Mouse (Mus musculus) kidney, postnatal 0 days (tissue): ENCODE results near the gene Stat5b. TPM values are rescaled to one million over a fixed set of nuclear protein-coding genes. Genes with fewer than 3 reads are reported as not detected.

Source experiments
- ATAC-seq: fragments of 200-750 bp; cut with Nextera tagmentation; replicated peaks from 2 replicates; pipeline ENCODE4 v1.8.0; 2017; ENCODE audit warnings: low read depth, moderate number of reproducible peaks, moderate TSS enrichment, moderate library complexity; ENCODE audit not compliant: low FRiP score
- DNase-seq: peaks from one replicate; pipeline ENCODE4 v3.0.0-alpha.2; 2016; ENCODE audit warnings: low spot score
- H3K27ac ChIP-seq: fragments of 300-500 bp; sonication (generic); 2 replicates; pipeline ENCODE4 v1.5.1; 2014; ENCODE audit warnings: mild to moderate bottlenecking
- H3K27me3 ChIP-seq: fragments of 300-500 bp; sonication (generic); 2 replicates; pipeline ENCODE4 v1.6.1; 2014; ENCODE audit warnings: low read length, mixed read lengths; ENCODE audit not compliant: insufficient read depth
- H3K36me3 ChIP-seq: fragments of 300-500 bp; sonication (generic); 2 replicates; pipeline ENCODE4 v1.6.1; 2014; ENCODE audit warnings: low read length, mixed read lengths; ENCODE audit not compliant: insufficient read depth
- H3K4me1 ChIP-seq: fragments of 300-500 bp; sonication (generic); replicated peaks from 2 replicates; pipeline ENCODE4 v1.6.1; 2014; ENCODE audit warnings: antibody characterized with exemption, low read length, mixed read lengths; ENCODE audit not compliant: insufficient read depth
- H3K4me2 ChIP-seq: fragments of 300-500 bp; sonication (generic); 2 replicates; pipeline ENCODE4 v1.6.1; 2014; ENCODE audit warnings: mild to moderate bottlenecking, low read length, moderate library complexity, mixed read lengths
- H3K4me3 ChIP-seq: fragments of 300-500 bp; sonication (generic); replicated peaks from 2 replicates; pipeline ENCODE4 v1.5.1; 2014; ENCODE audit warnings: low read depth, low read length
- H3K9ac ChIP-seq: fragments of 300-500 bp; sonication (generic); 2 replicates; pipeline ENCODE4 v1.6.1; 2014; ENCODE audit warnings: low read depth, low read length
- H3K9me3 ChIP-seq: fragments of 300-500 bp; sonication (generic); replicated peaks from 2 replicates; pipeline ENCODE4 v1.6.1; 2016; ENCODE audit warnings: low read length, inconsistent platforms, mixed read lengths
- CTCF ChIP-seq: IDR thresholded peaks from 2 replicates; pipeline ENCODE4 v1.5.1; 2016; ENCODE audit warnings: antibody characterized with exemption, low read depth, mild to moderate bottlenecking, moderate library complexity
- WGBS: fragments of 180-500 bp; shearing (Covaris S2); extraction: QIAGEN DNeasy Blood & Tissue Kit; methylation state at CpG from one replicate; pipeline ENCODE4 v1.1.7; 2014; 5-methylcytosine and 5-hydroxymethylcytosine counted together
- polyA plus RNA-seq: library from polyadenylated mRNA; unstranded; fragments of >200 nt; fragmentation: Nextera tagmentation; extraction: Ambion mirVana; gene quantifications from 2 replicates; pipeline ENCODE4 v1.2.1, GENCODE M21; 2015

Stat5b gene
- polyA plus RNA-seq, 1 experiment from 2014 or later: 14.4 TPM

- Histone ChIP-seq H3K9ac (no peak overlapping the region), H3K36me3 (peaks cover 24% of the 10 kb centered on the region), H3K27me3 (no peaks in the 10 kb centered on the region), H3K27ac (no peak overlapping the region), H3K4me3 (no peak overlapping the region), H3K4me2 (no peak overlapping the region), H3K4me1 (no peaks in the 10 kb centered on the region), H3K9me3 (no peaks in the 10 kb centered on the region)
- 86% methylated on average over 13 of the region's 13 CpGs for WGBS
- no peak for TF ChIP-seq CTCF
- DNase-seq (no peak), ATAC-seq (no peak)
Measured at GRCm38 (mm10) chr11:100782568-100782967, 68.0 kb downstream of the Stat5b start.

GRCm38 (mm10) chr11:100781763-100782475 is 68.6 kb downstream of the Stat5b start:
- H3K27me3 ChIP-seq: no peaks in the 10 kb centered on the region
- peaks cover 24% of the 10 kb centered on the region for H3K36me3 ChIP-seq
- H3K4me2 ChIP-seq: no peak overlapping the region
- 91% methylated on average over 15 of the region's 15 CpGs for WGBS
- DNase-seq: no peak
- no peak for ATAC-seq
- no peak overlapping the region for H3K27ac ChIP-seq
- no peak for TF ChIP-seq CTCF
- no peaks in the 10 kb centered on the region for H3K9me3 ChIP-seq
- H3K4me1 ChIP-seq: no peaks in the 10 kb centered on the region
- no peak overlapping the region for H3K9ac ChIP-seq
- no peak overlapping the region for H3K4me3 ChIP-seq

GRCm38 (mm10) chr11:100780247-100780646 is 70.3 kb downstream of the Stat5b start:
- TF ChIP-seq CTCF: no peak
- DNase-seq (no peak), ATAC-seq (no peak)
- H3K4me1 ChIP-seq: no peaks in the 10 kb centered on the region
- no peak overlapping the region for H3K27ac ChIP-seq
- WGBS: 75% methylated on average over 8 of the region's 8 CpGs
- peaks cover 24% of the 10 kb centered on the region for H3K36me3 ChIP-seq
- H3K9ac ChIP-seq: no peak overlapping the region
- H3K4me2 ChIP-seq: no peak overlapping the region
- no peak overlapping the region for H3K4me3 ChIP-seq
- no peaks in the 10 kb centered on the region for H3K27me3 ChIP-seq
- H3K9me3 ChIP-seq: no peaks in the 10 kb centered on the region

- no peak for ATAC-seq
- peaks cover 18% of the 10 kb centered on the region for H3K36me3 ChIP-seq
- no peaks in the 10 kb centered on the region for H3K27me3 ChIP-seq
- no peaks in the 10 kb centered on the region for H3K4me1 ChIP-seq
- no peak overlapping the region for H3K4me2 ChIP-seq
- no peak for DNase-seq
- WGBS: 68% methylated on average over 3 of the region's 3 CpGs
- no peak overlapping the region for H3K4me3 ChIP-seq
- TF ChIP-seq CTCF: no peak
- H3K9ac ChIP-seq: no peak overlapping the region
- H3K27ac ChIP-seq: no peak overlapping the region
- no peaks in the 10 kb centered on the region for H3K9me3 ChIP-seq
Measured at GRCm38 (mm10) chr11:100778069-100778468, 72.5 kb downstream of the Stat5b start.

- H3K9ac ChIP-seq: no peak overlapping the region
- no peak overlapping the region for H3K4me2 ChIP-seq
- no peaks in the 10 kb centered on the region for H3K27me3 ChIP-seq
- 82% methylated on average over 10 of the region's 10 CpGs for WGBS
- no peak overlapping the region for H3K27ac ChIP-seq
- DNase-seq: no peak
- ATAC-seq: no peak
- no peaks in the 10 kb centered on the region for H3K4me1 ChIP-seq
- H3K4me3 ChIP-seq: no peak overlapping the region
- H3K9me3 ChIP-seq: no peaks in the 10 kb centered on the region
- no peak for TF ChIP-seq CTCF
- H3K36me3 ChIP-seq: no peaks in the 10 kb centered on the region
Measured at GRCm38 (mm10) chr11:100775921-100776320, 74.6 kb downstream of the Stat5b start.

- WGBS: 81% methylated on average over 4 of the region's 4 CpGs
- Histone ChIP-seq H3K9ac (no peak overlapping the region), H3K36me3 (no peaks in the 10 kb centered on the region), H3K4me3 (no peak overlapping the region), H3K4me1 (0 out of 2 replicates have a peak, but pooled peaks cover 5% of the 10 kb centered on the region), H3K9me3 (no peaks in the 10 kb centered on the region), H3K4me2 (no peak overlapping the region), H3K27ac (no peak overlapping the region), H3K27me3 (no peaks in the 10 kb centered on the region)
- no peak for TF ChIP-seq CTCF
- DNase-seq: no peak
- ATAC-seq: no peak
Measured at GRCm38 (mm10) chr11:100774261-100774660, 76.3 kb downstream of the Stat5b start.
